Mouse (Mus musculus) neural tube, embryonic 11.5 days (tissue): ENCODE results near the gene C530008M17Rik. TPM values are rescaled to one million over a fixed set of nuclear protein-coding genes. Genes with fewer than 3 reads are reported as not detected.
A peak's percentile ranks its signal among the peaks of the same experiment; 100 is the strongest.

Experiments used
- ATAC-seq: fragments of 200-750 bp; cut with Nextera tagmentation; 2 replicates; pipeline ENCODE4 v1.8.0; 2017; ENCODE audit warnings: moderate number of reproducible peaks, mild to moderate bottlenecking, moderate TSS enrichment, moderate library complexity; ENCODE audit not compliant: insufficient read depth, low FRiP score, low TSS enrichment
- DNase-seq: peaks from one replicate; pipeline ENCODE4 v3.0.0-alpha.2; 2015; ENCODE audit warnings: low spot score
- H3K27ac ChIP-seq: fragments of 300-500 bp; sonication (generic); 2 replicates; pipeline ENCODE4 v1.5.1; 2014; ENCODE audit warnings: low read depth, mild to moderate bottlenecking, low read length
- H3K27me3 ChIP-seq: fragments of 300-500 bp; sonication (generic); 2 replicates; pipeline ENCODE4 v1.6.1; 2014; ENCODE audit warnings: mild to moderate bottlenecking, low read length, mixed read lengths; ENCODE audit not compliant: control insufficient read depth, insufficient read depth
- H3K36me3 ChIP-seq: fragments of 300-500 bp; sonication (generic); 2 replicates; pipeline ENCODE4 v1.6.1; 2014; ENCODE audit warnings: mild to moderate bottlenecking, low read length, moderate library complexity, mixed read lengths; ENCODE audit not compliant: control insufficient read depth, insufficient read depth
- H3K4me1 ChIP-seq: fragments of 300-500 bp; sonication (generic); 2 replicates; pipeline ENCODE4 v1.6.1; 2014; ENCODE audit warnings: low read length, mixed read lengths; ENCODE audit not compliant: control insufficient read depth, insufficient read depth
- H3K4me2 ChIP-seq: fragments of 300-500 bp; sonication (generic); 2 replicates; pipeline ENCODE4 v1.6.1; 2014; ENCODE audit warnings: low read depth, mild to moderate bottlenecking, moderate library complexity
- H3K4me3 ChIP-seq: fragments of 300-500 bp; sonication (generic); 2 replicates; pipeline ENCODE4 v1.5.1; 2014; ENCODE audit warnings: low read depth, low read length
- H3K9ac ChIP-seq: fragments of 300-500 bp; sonication (generic); 2 replicates; pipeline ENCODE4 v1.6.1; 2014; ENCODE audit warnings: mild to moderate bottlenecking, low read length
- H3K9me3 ChIP-seq: fragments of 300-500 bp; sonication (generic); 2 replicates; pipeline ENCODE4 v1.6.1; 2016; ENCODE audit warnings: low read length; ENCODE audit not compliant: control insufficient read depth
- WGBS: fragments of 180-500 bp; shearing (Covaris S2); extraction: QIAGEN DNeasy Blood & Tissue Kit; methylation state at CpG from one replicate; pipeline ENCODE4 v1.1.7; 2014; 5-methylcytosine and 5-hydroxymethylcytosine counted together
- polyA plus RNA-seq: library from polyadenylated mRNA; unstranded; fragments of >200 nt; fragmentation: Nextera tagmentation; extraction: Ambion mirVana; gene quantifications from 2 replicates; pipeline ENCODE4 v1.2.1, GENCODE M21; 2014

The C530008M17Rik gene
- polyA plus RNA-seq, 1 experiment from 2014 or later: 38.6 TPM

GRCm38 (mm10) chr5:76832529-76833210 lies 176.4 kb downstream of the C530008M17Rik start:
- Histone ChIP-seq H3K4me2 (no peak overlapping the region), H3K9ac (no peak overlapping the region), H3K4me1 (no peaks in the 10 kb centered on the region), H3K4me3 (no peak overlapping the region), H3K36me3 (no peaks in the 10 kb centered on the region), H3K27ac (no peak overlapping the region), H3K27me3 (no peaks in the 10 kb centered on the region), H3K9me3 (no peaks in the 10 kb centered on the region)
- ATAC-seq (no peak), DNase-seq (no peak)
- 65% methylated on average over 17 of the region's 17 CpGs for WGBS

- no peaks in the 10 kb centered on the region for H3K27me3 ChIP-seq
- H3K9me3 ChIP-seq: no peaks in the 10 kb centered on the region
- no peak overlapping the region for H3K27ac ChIP-seq
- H3K36me3 ChIP-seq: no peaks in the 10 kb centered on the region
- ATAC-seq: no peak
- H3K4me2 ChIP-seq: no peak overlapping the region
- H3K4me1 ChIP-seq: no peaks in the 10 kb centered on the region
- no peak overlapping the region for H3K4me3 ChIP-seq
- no peak for DNase-seq
- H3K9ac ChIP-seq: no peak overlapping the region
- 59% methylated on average over 5 of the region's 5 CpGs for WGBS
Measured at GRCm38 (mm10) chr5:76837018-76837417, 180.7 kb downstream of the C530008M17Rik start.

GRCm38 (mm10) chr5:76839786-76840185 lies 183.5 kb downstream of the C530008M17Rik start:
- Histone ChIP-seq H3K4me3 (no peak overlapping the region), H3K4me2 (no peak overlapping the region), H3K9ac (no peak overlapping the region), H3K9me3 (no peaks in the 10 kb centered on the region), H3K27me3 (no peaks in the 10 kb centered on the region), H3K4me1 (no peaks in the 10 kb centered on the region), H3K36me3 (no peaks in the 10 kb centered on the region), H3K27ac (no peak overlapping the region)
- 84% methylated on average over 6 of the region's 6 CpGs for WGBS
- no peak for DNase-seq
- no peak for ATAC-seq

GRCm38 (mm10) chr5:76841859-76842258 lies 185.5 kb downstream of the C530008M17Rik start:
- no peak for ATAC-seq
- H3K9me3 ChIP-seq: no peaks in the 10 kb centered on the region
- WGBS: 84% methylated on average over 2 of the region's 2 CpGs

GRCm38 (mm10) chr5:76843448-76843847 lies 187.1 kb downstream of the C530008M17Rik start:
- no peak overlapping the region for H3K4me3 ChIP-seq
- H3K4me2 ChIP-seq: no peak overlapping the region
- H3K4me1 ChIP-seq: no peaks in the 10 kb centered on the region
- DNase-seq (peak; percentile 69), ATAC-seq (no peak)
- no peaks in the 10 kb centered on the region for H3K27me3 ChIP-seq
- H3K9ac ChIP-seq: no peak overlapping the region
- 26% methylated on average over 4 of the region's 4 CpGs for WGBS
- no peaks in the 10 kb centered on the region for H3K36me3 ChIP-seq
- H3K9me3 ChIP-seq: no peaks in the 10 kb centered on the region
- H3K27ac ChIP-seq: no peak overlapping the region

More at GRCm38 (mm10) chr5:76841859-76842258, 185.5 kb downstream of the C530008M17Rik start:
- no peaks in the 10 kb centered on the region for H3K4me1 ChIP-seq
- no peak overlapping the region for H3K4me2 ChIP-seq
- no peaks in the 10 kb centered on the region for H3K36me3 ChIP-seq
- DNase-seq: no peak
- H3K9ac ChIP-seq: no peak overlapping the region
- no peak overlapping the region for H3K27ac ChIP-seq
- no peaks in the 10 kb centered on the region for H3K27me3 ChIP-seq
- no peak overlapping the region for H3K4me3 ChIP-seq

- DNase-seq: no peak
- Histone ChIP-seq H3K36me3 (no peaks in the 10 kb centered on the region), H3K27me3 (no peaks in the 10 kb centered on the region), H3K9ac (no peak overlapping the region), H3K27ac (no peak overlapping the region), H3K4me2 (no peak overlapping the region), H3K9me3 (no peaks in the 10 kb centered on the region), H3K4me3 (no peak overlapping the region), H3K4me1 (no peaks in the 10 kb centered on the region)
- no peak for ATAC-seq
- WGBS: 87% methylated on average over 9 of the region's 9 CpGs
Measured at GRCm38 (mm10) chr5:76843851-76844419, 187.6 kb downstream of the C530008M17Rik start.

- Histone ChIP-seq H3K27ac (no peak overlapping the region), H3K36me3 (no peaks in the 10 kb centered on the region), H3K9me3 (no peaks in the 10 kb centered on the region), H3K27me3 (no peaks in the 10 kb centered on the region), H3K9ac (no peak overlapping the region), H3K4me2 (no peak overlapping the region), H3K4me3 (no peak overlapping the region), H3K4me1 (no peaks in the 10 kb centered on the region)
- no peak for DNase-seq
- ATAC-seq: no peak
- 83% methylated on average over 14 of the region's 14 CpGs for WGBS
Measured at GRCm38 (mm10) chr5:76844618-76845186, 188.4 kb downstream of the C530008M17Rik start.

DNA sequence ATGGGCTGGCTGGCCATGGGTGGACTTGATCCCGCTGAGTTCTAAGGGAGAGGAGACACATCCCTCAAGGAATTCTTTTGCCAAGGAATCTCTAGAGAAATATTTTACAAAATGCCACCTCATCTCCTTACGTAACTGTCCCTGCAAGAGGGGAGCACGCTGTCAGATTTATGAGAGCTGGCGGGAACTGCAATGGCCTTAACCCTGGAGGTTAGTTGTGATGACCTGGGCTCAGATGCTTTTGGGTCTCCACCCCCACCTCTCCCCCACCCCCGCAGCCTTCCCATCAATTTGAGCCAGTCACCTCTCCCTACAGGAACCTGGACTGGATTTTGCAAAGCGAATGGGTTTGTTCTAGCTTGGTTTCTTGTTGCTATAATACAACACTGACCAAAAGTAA lies 190.8 kb downstream of the C530008M17Rik start:
- DNase-seq: no peak
- Histone ChIP-seq H3K4me2 (no peak overlapping the region), H3K36me3 (no peaks in the 10 kb centered on the region), H3K9ac (no peak overlapping the region), H3K27me3 (no peaks in the 10 kb centered on the region), H3K4me1 (no peaks in the 10 kb centered on the region), H3K9me3 (no peaks in the 10 kb centered on the region), H3K27ac (no peak overlapping the region), H3K4me3 (no peak overlapping the region)
- no peak for ATAC-seq
- 81% methylated on average over 6 of the region's 6 CpGs for WGBS

- H3K36me3 ChIP-seq: no peaks in the 10 kb centered on the region
- no peak overlapping the region for H3K27ac ChIP-seq
- H3K9me3 ChIP-seq: no peaks in the 10 kb centered on the region
- DNase-seq: no peak
- H3K4me1 ChIP-seq: no peaks in the 10 kb centered on the region
- H3K27me3 ChIP-seq: peaks cover 4% of the 10 kb centered on the region
- H3K4me2 ChIP-seq: no peak overlapping the region
- no peak overlapping the region for H3K9ac ChIP-seq
- no peak for ATAC-seq
- 84% methylated on average over 4 of the region's 4 CpGs for WGBS
- no peak overlapping the region for H3K4me3 ChIP-seq
Measured at GRCm38 (mm10) chr5:76851316-76851715, 195.0 kb downstream of the C530008M17Rik start.
